In genomic region chr8:88570293-88570998, GRCm38 (mm10) we compare ENCODE assay signal across 8 mouse cellular contexts. TPM values are rescaled to one million over a fixed set of nuclear protein-coding genes. Genes with fewer than 3 reads are reported as not detected.
DNase-seq lines count a peak whose midpoint lies in the region; ATAC-seq and TF ChIP-seq lines count a peak whose summit lies in the region.

No protein-coding gene starts in this region.

- H3K27me3 ChIP-seq in kidney, embryonic 16.5 days (ENCODE audit: insufficient read depth, low read length) = no peaks in the 10 kb centered on the region
- H3K27me3 ChIP-seq in kidney, adult 2 months (replicated peaks; ENCODE audit: control insufficient read depth, insufficient read depth, low read length) = no peaks in the 10 kb centered on the region
- H3K27me3 ChIP-seq in embryonic facial prominence, embryonic 11.5 days (ENCODE audit: control insufficient read depth, insufficient read depth, low read length) = no peaks in the 10 kb centered on the region
- no peaks in the 10 kb centered on the region for H3K27me3 ChIP-seq in forebrain, embryonic 14.5 days (replicated peaks; ENCODE audit: control insufficient read depth, insufficient read depth, low read length)
- no peaks in the 10 kb centered on the region for H3K27me3 ChIP-seq in hindbrain, embryonic 16.5 days (replicated peaks; ENCODE audit: control insufficient read depth, insufficient read depth, low read length)

- H3K36me3 ChIP-seq in kidney, embryonic 16.5 days (ENCODE audit: insufficient read depth, low read length) = no peaks in the 10 kb centered on the region
- no peaks in the 10 kb centered on the region for H3K36me3 ChIP-seq in kidney, adult 2 months (ENCODE audit: control insufficient read depth, insufficient read depth, low read length)
- H3K36me3 ChIP-seq in embryonic facial prominence, embryonic 11.5 days (replicated peaks; ENCODE audit: control insufficient read depth, insufficient read depth, low read depth, low read length) = no peaks in the 10 kb centered on the region
- H3K36me3 ChIP-seq in forebrain, embryonic 14.5 days (ENCODE audit: control insufficient read depth, insufficient read depth, low read length) = no peaks in the 10 kb centered on the region
- H3K36me3 ChIP-seq in hindbrain, embryonic 16.5 days (ENCODE audit: control insufficient read depth, insufficient read depth, low read length) = no peaks in the 10 kb centered on the region

- no peak for TF ChIP-seq POLR2A in kidney, adult 2 months (IDR thresholded peaks at IDR 0.05; ENCODE audit: low read depth, low read length)

- peak; percentile 85 for ATAC-seq in kidney, embryonic 16.5 days (ENCODE audit: low FRiP score, low TSS enrichment)
- peak; percentile 75 for ATAC-seq in embryonic facial prominence, embryonic 11.5 days (replicated peaks; ENCODE audit: insufficient number of reproducible peaks, low FRiP score, low TSS enrichment, low read depth)
- no peak for ATAC-seq in forebrain, embryonic 14.5 days
- ATAC-seq in hindbrain, embryonic 16.5 days = no peak

- 8% methylated on average over 10 of the region's 10 CpGs for WGBS in kidney, embryonic 16.5 days
- WGBS in kidney, adult 2 months = 46% methylated on average over 10 of the region's 10 CpGs
- 20% methylated on average over 10 of the region's 10 CpGs for WGBS in embryonic facial prominence, embryonic 11.5 days
- WGBS in forebrain, embryonic 14.5 days = 43% methylated on average over 10 of the region's 10 CpGs
- 48% methylated on average over 10 of the region's 10 CpGs for WGBS in hindbrain, embryonic 16.5 days

- no peak for TF ChIP-seq CTCF in kidney, adult 2 months (conservative IDR thresholded peaks at IDR 0.05; ENCODE audit: insufficient read depth, insufficient read length, low read depth, low read length)

- no peak for DNase-seq in kidney, adult 2 months
- DNase-seq in adrenal gland, adult (ENCODE audit: inconsistent age in 2 of 2, low spot score in 1 of 2) = peak; percentile 92 to 93
- DNase-seq in embryonic facial prominence, embryonic 11.5 days (ENCODE audit: low spot score) = peak; percentile 85
- peak; percentile 62 for DNase-seq in lung, postnatal 10 days
- DNase-seq in left cerebral cortex, adult 11 months (ENCODE audit: low spot score) = no peak
- no peak for DNase-seq in forebrain, embryonic 14.5 days (ENCODE audit: low spot score)

- peaks cover 87% of the 10 kb centered on the region for H3K4me1 ChIP-seq in kidney, embryonic 16.5 days (ENCODE audit: insufficient read depth, low read length)
- no peaks in the 10 kb centered on the region for H3K4me1 ChIP-seq in kidney, adult 2 months (ENCODE audit: control insufficient read depth, insufficient read depth, low read length)
- H3K4me1 ChIP-seq in embryonic facial prominence, embryonic 11.5 days (ENCODE audit: control insufficient read depth, insufficient read depth, low read length) = peaks cover 2% of the 10 kb centered on the region
- peaks cover 40% of the 10 kb centered on the region for H3K4me1 ChIP-seq in forebrain, embryonic 14.5 days (ENCODE audit: control insufficient read depth, insufficient read depth, low read length)
- peaks cover 47% of the 10 kb centered on the region for H3K4me1 ChIP-seq in hindbrain, embryonic 16.5 days (ENCODE audit: control insufficient read depth, insufficient read depth, low read depth, low read length)

- H3K9ac ChIP-seq in kidney, embryonic 16.5 days (replicated peaks; ENCODE audit: low read length) = peak overlapping the region; percentile 55
- H3K9ac ChIP-seq in embryonic facial prominence, embryonic 11.5 days (replicated peaks; ENCODE audit: low read length) = no peak overlapping the region
- H3K9ac ChIP-seq in forebrain, embryonic 14.5 days (ENCODE audit: low read length) = no peak overlapping the region
- no peak overlapping the region for H3K9ac ChIP-seq in hindbrain, embryonic 16.5 days (ENCODE audit: low read depth, low read length)

- H3K4me3 ChIP-seq in kidney, embryonic 16.5 days (ENCODE audit: low read length) = no peak overlapping the region; the same call in 1 of the 2 replicates
- no peak overlapping the region for H3K4me3 ChIP-seq in kidney, adult 2 months (ENCODE audit: insufficient read depth, low read depth, low read length)
- H3K4me3 ChIP-seq in embryonic facial prominence, embryonic 11.5 days (ENCODE audit: low read depth, low read length) = no peak overlapping the region
- H3K4me3 ChIP-seq in forebrain, embryonic 14.5 days (ENCODE audit: low read depth, low read length) = no peak overlapping the region
- H3K4me3 ChIP-seq in hindbrain, embryonic 16.5 days (ENCODE audit: low read length) = no peak overlapping the region

- H3K9me3 ChIP-seq in kidney, embryonic 16.5 days (ENCODE audit: low read length) = no peaks in the 10 kb centered on the region
- H3K9me3 ChIP-seq in embryonic facial prominence, embryonic 11.5 days (replicated peaks; ENCODE audit: control insufficient read depth, low read length) = no peaks in the 10 kb centered on the region
- no peaks in the 10 kb centered on the region for H3K9me3 ChIP-seq in forebrain, embryonic 14.5 days (replicated peaks; ENCODE audit: control insufficient read depth, low read length)
- no peaks in the 10 kb centered on the region for H3K9me3 ChIP-seq in hindbrain, embryonic 16.5 days (ENCODE audit: control insufficient read depth, low read length)

- peak overlapping the region; percentile 30 for H3K4me2 ChIP-seq in kidney, embryonic 16.5 days (replicated peaks; ENCODE audit: low read depth, low read length)
- no peak overlapping the region for H3K4me2 ChIP-seq in embryonic facial prominence, embryonic 11.5 days (ENCODE audit: low read depth, low read length)
- no peak overlapping the region for H3K4me2 ChIP-seq in forebrain, embryonic 14.5 days (ENCODE audit: low read length)
- no peak overlapping the region for H3K4me2 ChIP-seq in hindbrain, embryonic 16.5 days (ENCODE audit: low read length)

- peak overlapping the region; percentile 97 for H3K27ac ChIP-seq in kidney, embryonic 16.5 days (ENCODE audit: low read length)
- H3K27ac ChIP-seq in kidney, adult 2 months (ENCODE audit: insufficient read depth, low read depth, low read length) = no peak overlapping the region
- peak overlapping the region; percentile 42; the same call in 1 of the 2 replicates for H3K27ac ChIP-seq in embryonic facial prominence, embryonic 11.5 days (replicated peaks; ENCODE audit: low read depth, low read length)
- H3K27ac ChIP-seq in forebrain, embryonic 14.5 days (ENCODE audit: low read depth, low read length) = no peak overlapping the region; the same call in 1 of the 2 replicates
- H3K27ac ChIP-seq in hindbrain, embryonic 16.5 days (ENCODE audit: low read depth, low read length) = no peak overlapping the region

RNA-seq across cellular contexts. Expression of gene Nkd1, which starts 49.3 kb away (rescaled TPM):
- 66.5 and 66.9 TPM in 2 replicates for polyA plus RNA-seq in kidney, embryonic 16.5 days (2015; fragmentation: Nextera tagmentation; extraction: Ambion mirVana)
- 8.6 and 9.6 TPM in 2 replicates for polyA plus RNA-seq in kidney, adult 2 months (2012; rRNA removed)
- 45.0 and 50.7 TPM in 2 replicates for polyA plus RNA-seq in embryonic facial prominence, embryonic 11.5 days (2014; fragmentation: Nextera tagmentation; extraction: Ambion mirVana)
- 35.2 and 40.0 TPM in 2 replicates for polyA plus RNA-seq in forebrain, embryonic 14.5 days (2014; fragmentation: Nextera tagmentation; extraction: Ambion mirVana)
- 45.8 and 63.0 TPM in 2 replicates for polyA plus RNA-seq in hindbrain, embryonic 16.5 days (2015; fragmentation: Nextera tagmentation; extraction: Ambion mirVana)

Comparison
In these comparisons a context has a peak if more than half of its experiments do, and no peak if none do; other contexts are left out.
1. H3K27ac ChIP-seq: peak in kidney, embryonic 16.5 days (single experiment) and embryonic facial prominence, embryonic 11.5 days (single experiment); none in kidney, adult 2 months (single experiment), forebrain, embryonic 14.5 days (single experiment) and hindbrain, embryonic 16.5 days (single experiment).
2. ATAC-seq: peak in kidney, embryonic 16.5 days (single experiment) and embryonic facial prominence, embryonic 11.5 days (single experiment); none in forebrain, embryonic 14.5 days (single experiment) and hindbrain, embryonic 16.5 days (single experiment).
3. DNase-seq: peak in adrenal gland, adult (2 of 2), embryonic facial prominence, embryonic 11.5 days (single experiment) and lung, postnatal 10 days (single experiment); none in kidney, adult 2 months (single experiment), left cerebral cortex, adult 11 months (single experiment) and forebrain, embryonic 14.5 days (single experiment).